In genomic region chr9:31301107-31301506, GRCm38 (mm10) we compare ENCODE assay signal across 9 mouse cellular contexts. TPM values are rescaled to one million over a fixed set of nuclear protein-coding genes. Genes with fewer than 3 reads are reported as not detected.
A peak's percentile ranks its signal among the peaks of the same experiment; 100 is the strongest.
DNase-seq lines count a peak whose midpoint lies in the region; ATAC-seq lines count a peak whose summit lies in the region.
"Had no signal": no experiment of that assay in that cellular context is flagged by ENCODE, and none has a peak within 500 bp of the region (broad histone marks: within the 10 kb centered on the region; RNA-seq: fewer than 3 reads in every experiment).

No protein-coding gene starts in this region.

- DNase-seq in midbrain, embryonic 11.5 days (ENCODE audit: low spot score, missing footprints), result no peak
- DNase-seq in induced T-regulatory cell, adult 2 months (ENCODE audit: low read depth), result peak; percentile 88
- DNase-seq in thymus, postnatal 25 days, result peak; percentile 54
- DNase-seq in hindbrain, embryonic 10.5 days (ENCODE audit: low spot score), result no peak
- no peak for DNase-seq in kidney, adult 11 months

- peak overlapping the region; percentile 20; the same call in 1 of the 2 replicates for H3K27ac ChIP-seq in midbrain, embryonic 15.5 days
- H3K27ac ChIP-seq in midbrain, embryonic 11.5 days (ENCODE audit: low read depth, low read length), result no peak overlapping the region
- no peak overlapping the region for H3K27ac ChIP-seq in hindbrain, embryonic 10.5 days
- no peak overlapping the region for H3K27ac ChIP-seq in hindbrain, embryonic 16.5 days (ENCODE audit: low read depth, low read length)
- H3K27ac ChIP-seq: neural tube, embryonic 13.5 days had no signal

- no peak overlapping the region for H3K4me3 ChIP-seq in midbrain, embryonic 15.5 days
- H3K4me3 ChIP-seq in midbrain, embryonic 11.5 days (ENCODE audit: low read depth, low read length), result no peak overlapping the region
- H3K4me3 ChIP-seq in hindbrain, embryonic 10.5 days, result no peak overlapping the region
- H3K4me3 ChIP-seq in hindbrain, embryonic 16.5 days (ENCODE audit: low read length), result no peak overlapping the region
- H3K4me3 ChIP-seq: neural tube, embryonic 13.5 days had no signal

- 76% methylated on average over 5 of the region's 5 CpGs for WGBS in midbrain, embryonic 15.5 days
- WGBS in midbrain, embryonic 11.5 days, result 74% methylated on average over 5 of the region's 5 CpGs
- WGBS in hindbrain, embryonic 10.5 days, result 63% methylated on average over 5 of the region's 5 CpGs
- 75% methylated on average over 5 of the region's 5 CpGs for WGBS in hindbrain, embryonic 16.5 days

- H3K27me3 ChIP-seq in midbrain, embryonic 15.5 days (replicated peaks), result no peaks in the 10 kb centered on the region
- no peaks in the 10 kb centered on the region for H3K27me3 ChIP-seq in midbrain, embryonic 11.5 days (ENCODE audit: control insufficient read depth, insufficient read depth, low read length)
- H3K27me3 ChIP-seq in hindbrain, embryonic 10.5 days (ENCODE audit: insufficient read depth, poor library complexity, severe bottlenecking), result no peaks in the 10 kb centered on the region
- H3K27me3 ChIP-seq in hindbrain, embryonic 16.5 days (replicated peaks; ENCODE audit: control insufficient read depth, insufficient read depth, low read length), result no peaks in the 10 kb centered on the region
- H3K27me3 ChIP-seq: neural tube, embryonic 13.5 days had no signal

- no peak for ATAC-seq in midbrain, embryonic 15.5 days (replicated peaks)
- ATAC-seq in midbrain, embryonic 11.5 days (ENCODE audit: low FRiP score), result no peak
- ATAC-seq in megakaryocyte-erythroid progenitor cell, adult 5-6 weeks (replicated peaks; ENCODE audit: low FRiP score, low TSS enrichment, poor library complexity, severe bottlenecking), result peak; percentile 61
- ATAC-seq in hindbrain, embryonic 16.5 days, result no peak

- peaks cover 3% of the 10 kb centered on the region; the same call in 1 of the 2 replicates for H3K4me1 ChIP-seq in midbrain, embryonic 15.5 days
- no peaks in the 10 kb centered on the region for H3K4me1 ChIP-seq in midbrain, embryonic 11.5 days (ENCODE audit: control insufficient read depth, insufficient read depth, low read length)
- peaks cover 5% of the 10 kb centered on the region for H3K4me1 ChIP-seq in hindbrain, embryonic 10.5 days (replicated peaks)
- H3K4me1 ChIP-seq in hindbrain, embryonic 16.5 days (ENCODE audit: control insufficient read depth, insufficient read depth, low read depth, low read length), result peaks cover 2% of the 10 kb centered on the region

- no peaks in the 10 kb centered on the region for H3K36me3 ChIP-seq in midbrain, embryonic 15.5 days (replicated peaks)
- H3K36me3 ChIP-seq in midbrain, embryonic 11.5 days (ENCODE audit: control insufficient read depth, insufficient read depth, low read length), result no peaks in the 10 kb centered on the region
- H3K36me3 ChIP-seq in hindbrain, embryonic 10.5 days, result 0 out of 2 replicates have a peak, but pooled peaks cover 6% of the 10 kb centered on the region
- H3K36me3 ChIP-seq in hindbrain, embryonic 16.5 days (ENCODE audit: control insufficient read depth, insufficient read depth, low read length), result no peaks in the 10 kb centered on the region
- H3K36me3 ChIP-seq: neural tube, embryonic 13.5 days had no signal

- H3K9me3 ChIP-seq in midbrain, embryonic 15.5 days, result no peaks in the 10 kb centered on the region
- no peaks in the 10 kb centered on the region for H3K9me3 ChIP-seq in midbrain, embryonic 11.5 days (ENCODE audit: control insufficient read depth, low read length)
- H3K9me3 ChIP-seq in hindbrain, embryonic 10.5 days, result no peaks in the 10 kb centered on the region
- no peaks in the 10 kb centered on the region for H3K9me3 ChIP-seq in hindbrain, embryonic 16.5 days (ENCODE audit: control insufficient read depth, low read length)
- H3K9me3 ChIP-seq: neural tube, embryonic 13.5 days had no signal

- H3K4me2 ChIP-seq in midbrain, embryonic 15.5 days, result no peak overlapping the region
- no peak overlapping the region for H3K4me2 ChIP-seq in midbrain, embryonic 11.5 days
- H3K4me2 ChIP-seq in hindbrain, embryonic 16.5 days (ENCODE audit: low read length), result no peak overlapping the region
- H3K4me2 ChIP-seq: neural tube, embryonic 13.5 days had no signal

- no peak overlapping the region for H3K9ac ChIP-seq in midbrain, embryonic 15.5 days
- H3K9ac ChIP-seq in midbrain, embryonic 11.5 days (ENCODE audit: low read length), result no peak overlapping the region
- no peak overlapping the region for H3K9ac ChIP-seq in hindbrain, embryonic 16.5 days (ENCODE audit: low read depth, low read length)
- H3K9ac ChIP-seq: neural tube, embryonic 13.5 days had no signal

RNA-seq across cellular contexts. Expression of gene Prdm10, which starts 20.8 kb away (rescaled TPM):
- polyA plus RNA-seq in midbrain, embryonic 15.5 days (2015; fragmentation: Nextera tagmentation; extraction: Ambion mirVana), result 8.9 and 9.9 TPM in 2 replicates
- polyA plus RNA-seq in midbrain, embryonic 11.5 days (2014; fragmentation: Nextera tagmentation; extraction: Ambion mirVana), result 6.8 and 7.9 TPM in 2 replicates
- total RNA-seq in megakaryocyte-erythroid progenitor cell, adult 5-6 weeks (2014; fragmentation: Nextera tagmentation), result 14.0 and 20.2 TPM in 2 replicates
- 8.8 and 10.1 TPM in 2 replicates for total RNA-seq in megakaryocyte-erythroid progenitor cell, adult 5-6 weeks (2017)
- 7.9 and 8.9 TPM in 2 replicates for polyA plus RNA-seq in hindbrain, embryonic 10.5 days (2016; fragmentation: Nextera tagmentation; extraction: Ambion mirVana)
- polyA plus RNA-seq in hindbrain, embryonic 16.5 days (2015; fragmentation: Nextera tagmentation; extraction: Ambion mirVana), result 7.0 and 8.2 TPM in 2 replicates

Comparison
In these comparisons a context has a peak if more than half of its experiments do, and no peak if none do; other contexts are left out.
1. DNase-seq: peak in induced T-regulatory cell, adult 2 months (single experiment) and thymus, postnatal 25 days (single experiment); none in midbrain, embryonic 11.5 days (single experiment), hindbrain, embryonic 10.5 days (single experiment) and kidney, adult 11 months (single experiment).